Mouse (Mus musculus): Measurements from ENCODE around the gene Mllt10.

- no peak for TF ChIP-seq CTCF (IDR thresholded peaks at IDR 0.05; ENCODE audit: extremely low read depth, insufficient read depth, insufficient read length, insufficient replicate concordance)
- TF ChIP-seq POLR2A (IDR thresholded peaks at IDR 0.05; ENCODE audit: low read depth, low read length), result no peak
These were observed 40.8 kb downstream of the Mllt10 start for GRCm38 (mm10) chr2:18095804-18096203.
